Mouse (Mus musculus) spleen, adult 2 months (tissue): ENCODE results near the gene Unc45a. TPM values are rescaled to one million over a fixed set of nuclear protein-coding genes. Genes with fewer than 3 reads are reported as not detected.

ENCODE experiments used
- DNase-seq, 2 experiments: peaks; one replicate each; pipeline versions ENCODE4 v3.0.0 to v3.0.0-alpha.2; 2012 to 2021; ENCODE audit warnings: low spot score in 2 of 2, low read depth in 1 of 2
- H3K27ac ChIP-seq: fragments of 200-500 bp; 2 replicates; pipeline ENCODE4 v1.5.1; 2012; ENCODE audit warnings: low read length, inconsistent platforms; ENCODE audit not compliant: insufficient read depth
- H3K27me3 ChIP-seq: fragments of 200-500 bp; 2 replicates; pipeline ENCODE4 v1.6.1; 2012; ENCODE audit warnings: mild to moderate bottlenecking, moderate library complexity, low read length, inconsistent platforms; ENCODE audit not compliant: control insufficient read depth, insufficient read depth
- H3K36me3 ChIP-seq: fragments of 200-500 bp; 2 replicates; pipeline ENCODE4 v1.6.1; 2012; ENCODE audit warnings: mild to moderate bottlenecking, low read length, inconsistent platforms; ENCODE audit not compliant: control insufficient read depth, insufficient read depth
- H3K4me1 ChIP-seq: fragments of 200-500 bp; 2 replicates; pipeline ENCODE4 v1.6.1; 2011; ENCODE audit warnings: inconsistent platforms; ENCODE audit not compliant: control insufficient read depth, insufficient read depth, insufficient read length
- H3K4me3 ChIP-seq: fragments of 200-500 bp; 2 replicates; pipeline ENCODE4 v1.5.1; 2011; ENCODE audit warnings: mild to moderate bottlenecking, inconsistent platforms; ENCODE audit not compliant: insufficient read depth, insufficient read length; ENCODE audit errors: extremely low read depth
- CTCF ChIP-seq: fragments of 200-500 bp; IDR thresholded peaks from 2 replicates; pipeline ENCODE4 v1.5.1; 2011; ENCODE audit warnings: mild to moderate bottlenecking, inconsistent platforms; ENCODE audit not compliant: insufficient read depth, insufficient read length, insufficient replicate concordance; ENCODE audit errors: extremely low read depth
- POLR2A ChIP-seq: fragments of 200-500 bp; IDR thresholded peaks from 2 replicates; pipeline ENCODE4 v1.6.1; 2011; ENCODE audit warnings: low read depth, low read length, inconsistent platforms
- WGBS: fragments of 180-500 bp; shearing (Covaris S2); methylation state at CpG from one replicate; pipeline ENCODE4 v1.1.7; 2018; 5-methylcytosine and 5-hydroxymethylcytosine counted together
- polyA plus RNA-seq: library from polyadenylated mRNA; depleted of rRNA; stranded (reverse); fragments of >200 nt; gene quantifications from 2 replicates; pipeline ENCODE4 v1.2.3, GENCODE M21; 2012

Unc45a gene
- polyA plus RNA-seq, 1 experiment = 53.7 TPM

GRCm38 (mm10) chr7:80350808-80351207, 10.0 kb upstream of the Unc45a start:
- no peaks in the 10 kb centered on the region for H3K27me3 ChIP-seq
- no peak overlapping the region for H3K4me3 ChIP-seq
- WGBS = 70% methylated on average over 2 of the region's 2 CpGs
- TF ChIP-seq POLR2A (no peak), CTCF (no peak)
- H3K36me3 ChIP-seq = peaks cover 27% of the 10 kb centered on the region
- no peaks in the 10 kb centered on the region for H3K4me1 ChIP-seq
- H3K27ac ChIP-seq = no peak overlapping the region
- DNase-seq = no peak

GRCm38 (mm10) chr7:80347670-80348586, 7.1 kb upstream of the Unc45a start:
- no peak for TF ChIP-seq POLR2A
- no peak for TF ChIP-seq CTCF
- Histone ChIP-seq H3K27ac (no peak overlapping the region), H3K4me3 (no peak overlapping the region), H3K27me3 (no peaks in the 10 kb centered on the region), H3K4me1 (peaks cover 7% of the 10 kb centered on the region; the same call in 1 of the 2 replicates), H3K36me3 (peaks cover 19% of the 10 kb centered on the region)
- no peak for DNase-seq
- 85% methylated on average over 13 of the region's 13 CpGs for WGBS

- H3K4me1 ChIP-seq = peaks cover 7% of the 10 kb centered on the region; the same call in 1 of the 2 replicates
- no peak for DNase-seq
- TF ChIP-seq CTCF (no peak), POLR2A (no peak)
- no peak overlapping the region for H3K4me3 ChIP-seq
- H3K36me3 ChIP-seq = peaks cover 13% of the 10 kb centered on the region
- no peaks in the 10 kb centered on the region for H3K27me3 ChIP-seq
- 67% methylated on average over 5 of the region's 5 CpGs for WGBS
- no peak overlapping the region for H3K27ac ChIP-seq
Measured at GRCm38 (mm10) chr7:80346830-80347229, 6.0 kb upstream of the Unc45a start.

GRCm38 (mm10) chr7:80346173-80346572, 5.4 kb upstream of the Unc45a start:
- DNase-seq = no peak
- Histone ChIP-seq H3K36me3 (peaks cover 8% of the 10 kb centered on the region), H3K4me3 (no peak overlapping the region), H3K27ac (no peak overlapping the region), H3K27me3 (no peaks in the 10 kb centered on the region), H3K4me1 (peaks cover 7% of the 10 kb centered on the region; the same call in 1 of the 2 replicates)
- WGBS = 90% methylated on average over 9 of the region's 9 CpGs
- no peak for TF ChIP-seq CTCF
- TF ChIP-seq POLR2A = no peak

GRCm38 (mm10) chr7:80343270-80344018, 2.6 kb upstream of the Unc45a start:
- no peaks in the 10 kb centered on the region for H3K27me3 ChIP-seq
- H3K4me1 ChIP-seq = peaks cover 14% of the 10 kb centered on the region
- H3K36me3 ChIP-seq = no peaks in the 10 kb centered on the region
- 26% methylated on average over 19 of the region's 19 CpGs for WGBS
- H3K4me3 ChIP-seq = peak overlapping the region; percentile 82
- TF ChIP-seq CTCF (no peak), POLR2A (no peak)
- no peak for DNase-seq
- H3K27ac ChIP-seq = peak overlapping the region; percentile 87

GRCm38 (mm10) chr7:80342858-80343257, 2.1 kb upstream of the Unc45a start, which contains the start of gene Hddc3:
Gene Hddc3, plus strand, starts transcription at chr7:80343104.
- WGBS = 1% methylated on average over 25 of the region's 25 CpGs
- no peaks in the 10 kb centered on the region for H3K27me3 ChIP-seq
- H3K27ac ChIP-seq = peak within 1 kb of the TSS; percentile 87
- peaks cover 14% of the 10 kb centered on the region for H3K4me1 ChIP-seq
- no peaks in the 10 kb centered on the region for H3K36me3 ChIP-seq
- peak within 1 kb of the TSS; percentile 82 for H3K4me3 ChIP-seq
- DNase-seq = peak; percentile 90 to 92
- TF ChIP-seq POLR2A (peak; percentile 81), CTCF (peak; percentile 72; the same call in 1 of the 2 replicates)

- TF ChIP-seq CTCF (no peak), POLR2A (no peak)
- no peak overlapping the region for H3K4me3 ChIP-seq
- peaks cover 4% of the 10 kb centered on the region; the same call in 1 of the 2 replicates for H3K36me3 ChIP-seq
- no peaks in the 10 kb centered on the region for H3K27me3 ChIP-seq
- no peak for DNase-seq
- H3K27ac ChIP-seq = no peak overlapping the region
- peaks cover 14% of the 10 kb centered on the region for H3K4me1 ChIP-seq
- WGBS = 82% methylated on average over 7 of the region's 7 CpGs
Measured at GRCm38 (mm10) chr7:80341793-80342192, 988 bp upstream of the Unc45a start.
